Mouse (Mus musculus) MEL (cell line): ENCODE measurements around the gene Golga4. TPM values are rescaled to one million over a fixed set of nuclear protein-coding genes. Genes with fewer than 3 reads are reported as not detected.

Experiments used
- DNase-seq: peaks from one replicate; pipeline ENCODE4 v3.0.0; 2011; ENCODE audit warnings: low read depth, low spot score
- H3K27ac ChIP-seq: 2 replicates; pipeline ENCODE4 v1.5.1; 2012; ENCODE audit warnings: low read depth, mild to moderate bottlenecking, control low read depth, low read length, moderate library complexity; ENCODE audit not compliant: control insufficient read depth
- H3K27me3 ChIP-seq, 2 experiments: fragments of 150-350 bp in 1 of 2; sonication (generic) in 1 of 2; 2 replicates each; pipeline ENCODE4 v1.6.1; 2012; ENCODE audit warnings: low read length in 2 of 2, mild to moderate bottlenecking in 2 of 2, improper control_type of control experiment in 1 of 2, moderate library complexity in 1 of 2; ENCODE audit not compliant: insufficient read depth in 2 of 2, control insufficient read depth in 1 of 2
- H3K36me3 ChIP-seq, 2 experiments: 2 replicates each; pipeline ENCODE4 v1.6.1; 2012 to 2014; ENCODE audit warnings: low read length in 2 of 2, improper control_type of control experiment in 1 of 2, inconsistent platforms in 1 of 2, mild to moderate bottlenecking in 1 of 2; ENCODE audit not compliant: insufficient read depth in 2 of 2, control insufficient read depth in 1 of 2
- H3K4me1 ChIP-seq, 2 experiments: fragments of 150-350 bp in 1 of 2; sonication (generic) in 1 of 2; 2 replicates each; pipeline ENCODE4 v1.6.1; 2012; ENCODE audit warnings: low read length in 2 of 2, improper control_type of control experiment in 1 of 2, mild to moderate bottlenecking in 1 of 2; ENCODE audit not compliant: insufficient read depth in 2 of 2, control insufficient read depth in 1 of 2
- H3K4me3 ChIP-seq, 2 experiments: fragments of 150-350 bp in 1 of 2; sonication (generic) in 1 of 2; 2 replicates each; pipeline ENCODE4 v1.5.1; 2012; ENCODE audit warnings: low read depth in 2 of 2, low read length in 2 of 2, mild to moderate bottlenecking in 2 of 2, moderate library complexity in 2 of 2, control low read depth in 1 of 2, improper control_type of control experiment in 1 of 2; ENCODE audit not compliant: control insufficient read depth in 1 of 2, insufficient read depth in 1 of 2
- H3K79me2 ChIP-seq: 2 replicates; pipeline ENCODE4 v1.6.1; 2012; ENCODE audit warnings: mild to moderate bottlenecking, low read length, moderate library complexity; ENCODE audit not compliant: control insufficient read depth, poor library complexity, insufficient read depth
- H3K9ac ChIP-seq: 2 replicates; pipeline ENCODE4 v1.6.1; 2012; ENCODE audit warnings: low read depth, mild to moderate bottlenecking, control low read depth, low read length, moderate library complexity; ENCODE audit not compliant: control insufficient read depth, poor library complexity, severe bottlenecking
- H3K9me3 ChIP-seq: fragments of 150-350 bp; sonication (generic); replicated peaks from 2 replicates; pipeline ENCODE4 v1.6.1; 2012; ENCODE audit warnings: mild to moderate bottlenecking, low read length, improper control_type of control experiment, moderate library complexity; ENCODE audit not compliant: insufficient read depth
- BHLHE40 ChIP-seq: IDR thresholded peaks from 2 replicates; pipeline ENCODE4 v1.6.1; 2012; ENCODE audit warnings: low read depth, mild to moderate bottlenecking, inconsistent platforms, low read length, improper control_type of control experiment, borderline replicate concordance
- CHD1 ChIP-seq: IDR thresholded peaks from 2 replicates; pipeline ENCODE4 v1.6.1; 2012; ENCODE audit warnings: low read depth, mild to moderate bottlenecking, inconsistent platforms, low read length, improper control_type of control experiment
- CHD2 ChIP-seq: IDR thresholded peaks from 2 replicates; pipeline ENCODE4 v1.6.1; 2011; ENCODE audit warnings: low read length, improper control_type of control experiment
- CTCF ChIP-seq, 3 experiments: IDR thresholded peaks in 2 of 3; conservative IDR thresholded peaks in 1 of 3; 2 replicates each; pipeline ENCODE4 v1.5.1; 2011 to 2012; ENCODE audit warnings: low read length in 3 of 3, low read depth in 2 of 3, mild to moderate bottlenecking in 2 of 3, improper control_type of control experiment in 1 of 3, inconsistent platforms in 1 of 3, mixed read lengths in 1 of 3, moderate library complexity in 1 of 3; ENCODE audit not compliant: control insufficient read depth in 1 of 3, insufficient read depth in 1 of 3, poor library complexity in 1 of 3, severe bottlenecking in 1 of 3
- E2F4 ChIP-seq: IDR thresholded peaks from 2 replicates; pipeline ENCODE4 v1.6.1; 2011; ENCODE audit warnings: low read depth, low read length, improper control_type of control experiment, borderline replicate concordance
- ELF1 ChIP-seq: IDR thresholded peaks from 2 replicates; pipeline ENCODE4 v1.6.1; 2014; ENCODE audit warnings: low read depth, mild to moderate bottlenecking, inconsistent platforms, low read length, improper control_type of control experiment, moderate library complexity
- GABPA ChIP-seq: IDR thresholded peaks from 2 replicates; pipeline ENCODE4 v1.6.1; 2012; ENCODE audit warnings: low read depth, mild to moderate bottlenecking, inconsistent platforms, low read length, improper control_type of control experiment, moderate library complexity
- HCFC1 ChIP-seq: IDR thresholded peaks from 2 replicates; pipeline ENCODE4 v1.6.1; 2012; ENCODE audit warnings: low read depth, mild to moderate bottlenecking, inconsistent platforms, low read length, improper control_type of control experiment, moderate library complexity
- MAX ChIP-seq: IDR thresholded peaks from 2 replicates; pipeline ENCODE4 v1.6.1; 2011; ENCODE audit warnings: low read length, improper control_type of control experiment
- MAZ ChIP-seq: IDR thresholded peaks from 2 replicates; pipeline ENCODE4 v1.6.1; 2012; ENCODE audit warnings: low read depth, mild to moderate bottlenecking, inconsistent platforms, low read length, improper control_type of control experiment
- MXI1 ChIP-seq: IDR thresholded peaks from 2 replicates; pipeline ENCODE4 v1.6.1; 2011; ENCODE audit warnings: mild to moderate bottlenecking, low read depth, low read length, improper control_type of control experiment
- MYB ChIP-seq: IDR thresholded peaks from 2 replicates; pipeline ENCODE4 v1.6.1; 2011; ENCODE audit warnings: mild to moderate bottlenecking, low read depth, low read length, improper control_type of control experiment
- MYC ChIP-seq: IDR thresholded peaks from 2 replicates; pipeline ENCODE4 v1.6.1; 2011; ENCODE audit warnings: low read depth, mild to moderate bottlenecking, low read length, improper control_type of control experiment, moderate library complexity
- NRF1 ChIP-seq: IDR thresholded peaks from 2 replicates; pipeline ENCODE4 v1.6.1; 2014; ENCODE audit warnings: low read depth, mild to moderate bottlenecking, inconsistent platforms, low read length, improper control_type of control experiment, moderate library complexity; ENCODE audit not compliant: poor library complexity, insufficient read depth, severe bottlenecking
- POLR2AphosphoS2 ChIP-seq: IDR thresholded peaks from 2 replicates; pipeline ENCODE4 v1.6.1; 2011; ENCODE audit warnings: low read length, improper control_type of control experiment
- RAD21 ChIP-seq: IDR thresholded peaks from 2 replicates; pipeline ENCODE4 v1.6.1; 2011; ENCODE audit warnings: mild to moderate bottlenecking, low read depth, low read length, improper control_type of control experiment
- RCOR1 ChIP-seq: IDR thresholded peaks from 2 replicates; pipeline ENCODE4 v1.6.1; 2012; ENCODE audit warnings: low read depth, mild to moderate bottlenecking, inconsistent platforms, low read length, improper control_type of control experiment
- SMC3 ChIP-seq: IDR thresholded peaks from 2 replicates; pipeline ENCODE4 v1.6.1; 2011; ENCODE audit warnings: low read depth, low read length, improper control_type of control experiment
- TAL1 ChIP-seq: IDR thresholded peaks from 2 replicates; pipeline ENCODE4 v1.6.1; 2012; ENCODE audit warnings: mild to moderate bottlenecking, inconsistent platforms, low read length, moderate library complexity, mixed read lengths
- TBP ChIP-seq: IDR thresholded peaks from 2 replicates; pipeline ENCODE4 v1.8.0; 2011; ENCODE audit warnings: low read depth, low read length, improper control_type of control experiment
- TCF12 ChIP-seq: IDR thresholded peaks from 2 replicates; pipeline ENCODE4 v1.6.1; 2014; ENCODE audit warnings: low read depth, mild to moderate bottlenecking, inconsistent platforms, low read length, improper control_type of control experiment, moderate library complexity
- UBTF ChIP-seq: IDR thresholded peaks from 2 replicates; pipeline ENCODE4 v1.6.1; 2012; ENCODE audit warnings: low read depth, mild to moderate bottlenecking, inconsistent platforms, low read length, improper control_type of control experiment, moderate library complexity, borderline replicate concordance; ENCODE audit not compliant: insufficient read depth
- USF1 ChIP-seq: IDR thresholded peaks from 2 replicates; pipeline ENCODE4 v1.6.1; 2014; ENCODE audit warnings: low read depth, mild to moderate bottlenecking, inconsistent platforms, low read length, improper control_type of control experiment, moderate library complexity
- USF2 ChIP-seq, 2 experiments: IDR thresholded peaks; 2 replicates each; pipeline ENCODE4 v1.6.1; 2011 to 2012; ENCODE audit warnings: improper control_type of control experiment in 2 of 2, low read length in 2 of 2, borderline replicate concordance in 1 of 2, inconsistent platforms in 1 of 2, low read depth in 1 of 2, mild to moderate bottlenecking in 1 of 2; ENCODE audit not compliant: insufficient read depth in 1 of 2
- ZC3H11A ChIP-seq: IDR thresholded peaks from 2 replicates; pipeline ENCODE4 v1.6.1; 2012; ENCODE audit warnings: low read depth, mild to moderate bottlenecking, inconsistent platforms, low read length, improper control_type of control experiment
- ZKSCAN1 ChIP-seq: IDR thresholded peaks from 2 replicates; pipeline ENCODE4 v1.6.1; 2012; ENCODE audit warnings: low read depth, mild to moderate bottlenecking, inconsistent platforms, low read length, improper control_type of control experiment, moderate library complexity
- ZMIZ1 ChIP-seq: IDR thresholded peaks from 2 replicates; pipeline ENCODE4 v1.6.1; 2012; ENCODE audit warnings: low read depth, mild to moderate bottlenecking, inconsistent platforms, low read length, improper control_type of control experiment, moderate library complexity
- ZNF384 ChIP-seq: IDR thresholded peaks from 2 replicates; pipeline ENCODE4 v1.6.1; 2012; ENCODE audit warnings: low read depth, mild to moderate bottlenecking, inconsistent platforms, low read length, improper control_type of control experiment
- polyA plus RNA-seq, 2 experiments: library from polyadenylated mRNA; stranded (reverse) in 1 of 2; unstranded in 1 of 2; fragments of >175 nt in 1 of 2; fragments of >200 nt in 1 of 2; gene quantifications; 2 replicates each; pipeline versions ENCODE4 v1.2.1 to v1.2.4; 2012; ENCODE audit warnings: low replicate concordance in 2 of 2, low read depth in 1 of 2; ENCODE audit not compliant: insufficient read length in 2 of 2, insufficient read depth in 1 of 2, missing spikeins in 1 of 2
- total RNA-seq: library from RNA; depleted of rRNA; stranded (reverse); fragments of 300-350 nt; gene quantifications from 2 replicates; pipeline ENCODE4 v1.2.3, GENCODE M21; 2012

The Golga4 gene
- total and polyA plus RNA-seq, 3 experiments: 29.8 to 465 (median 38.9) TPM

- Histone ChIP-seq H3K4me3 (no peak overlapping the region), H3K27ac (no peak overlapping the region), H3K27me3 (no peaks in the 10 kb centered on the region; a peak in 1 of 4 replicates), H3K79me2 (no peaks in the 10 kb centered on the region), H3K4me1 (peaks cover 0 to 4% of the 10 kb centered on the region in 2 experiments; a peak in 1 of 4 replicates), H3K9me3 (no peaks in the 10 kb centered on the region), H3K9ac (no peak overlapping the region), H3K36me3 (peaks cover 0 to 2% of the 10 kb centered on the region in 2 experiments; a peak in 2 of 4 replicates)
- no peak for TF ChIP-seq UBTF
- TF ChIP-seq ZNF384: no peak
- TF ChIP-seq MAZ: no peak
- no peak for TF ChIP-seq CHD1
- no peak for TF ChIP-seq POLR2AphosphoS2
- no peak for TF ChIP-seq MYB
- TF ChIP-seq TCF12: no peak
- no peak for TF ChIP-seq MXI1
- TF ChIP-seq NRF1: no peak
- no peak for TF ChIP-seq ZMIZ1
- no peak for TF ChIP-seq MAX
- TF ChIP-seq RCOR1: no peak
- no peak for TF ChIP-seq BHLHE40
- TF ChIP-seq ZKSCAN1: no peak
- TF ChIP-seq SMC3: no peak
- TF ChIP-seq GABPA: no peak
- no peak for TF ChIP-seq CHD2
- no peak for TF ChIP-seq CTCF (IDR thresholded peaks at IDR 0.05 in 2 of 3, conservative IDR thresholded peaks at IDR 0.05 in 1 of 3; ENCODE audit: control insufficient read depth in 1 of 3, insufficient read depth in 1 of 3, low read depth in 2 of 3, low read length in 3 of 3, poor library complexity in 1 of 3, severe bottlenecking in 1 of 3)
- no peak for DNase-seq
These were observed 28.7 kb upstream of the Golga4 start for GRCm38 (mm10) chr9:118477281-118477931.

- no peak within 1 kb of the TSS for H3K4me3 ChIP-seq
- H3K9ac ChIP-seq: no peak within 1 kb of the TSS
- peaks cover 0 to 4% of the 10 kb centered on the region in 2 experiments; a peak in 1 of 4 replicates for H3K4me1 ChIP-seq
- no peak within 1 kb of the TSS for H3K27ac ChIP-seq
- H3K27me3 ChIP-seq: no peaks in the 10 kb centered on the region; a peak in 1 of 4 replicates
- DNase-seq: no peak
- no peaks in the 10 kb centered on the region for H3K9me3 ChIP-seq
- peaks cover 0 to 3% of the 10 kb centered on the region in 2 experiments; a peak in 2 of 4 replicates for H3K36me3 ChIP-seq
- H3K79me2 ChIP-seq: no peaks in the 10 kb centered on the region
- TF ChIP-seq E2F4 (no peak), USF1 (no peak), ZKSCAN1 (no peak), ELF1 (no peak), UBTF (no peak), ZC3H11A (no peak), POLR2AphosphoS2 (no peak), TBP (no peak), TAL1 (no peak), RAD21 (no peak), HCFC1 (no peak), USF2 (IDR thresholded peaks at IDR 0.05; ENCODE audit: borderline replicate concordance in 1 of 2, insufficient read depth in 1 of 2, low read depth in 1 of 2, low read length in 2 of 2) (no peak), MYC (no peak)
These were observed 28.1 kb upstream of the Golga4 start, which contains the start of gene Eomes for GRCm38 (mm10) chr9:118477961-118478360. Eomes (plus strand) TSS chr9:118478212.
